Mouse (Mus musculus) E14TG2a.4 (cell line): ENCODE measurements around the gene Rtn4rl1.

Experiments used
- CTCF ChIP-seq: conservative IDR thresholded peaks from 2 replicates; pipeline ENCODE4 v1.5.1; 2014; ENCODE audit warnings: low read length
- NANOG ChIP-seq: IDR thresholded peaks from 2 replicates; pipeline ENCODE4 v1.6.1; 2014; ENCODE audit warnings: borderline replicate concordance, low read length, mixed read lengths

DNA sequence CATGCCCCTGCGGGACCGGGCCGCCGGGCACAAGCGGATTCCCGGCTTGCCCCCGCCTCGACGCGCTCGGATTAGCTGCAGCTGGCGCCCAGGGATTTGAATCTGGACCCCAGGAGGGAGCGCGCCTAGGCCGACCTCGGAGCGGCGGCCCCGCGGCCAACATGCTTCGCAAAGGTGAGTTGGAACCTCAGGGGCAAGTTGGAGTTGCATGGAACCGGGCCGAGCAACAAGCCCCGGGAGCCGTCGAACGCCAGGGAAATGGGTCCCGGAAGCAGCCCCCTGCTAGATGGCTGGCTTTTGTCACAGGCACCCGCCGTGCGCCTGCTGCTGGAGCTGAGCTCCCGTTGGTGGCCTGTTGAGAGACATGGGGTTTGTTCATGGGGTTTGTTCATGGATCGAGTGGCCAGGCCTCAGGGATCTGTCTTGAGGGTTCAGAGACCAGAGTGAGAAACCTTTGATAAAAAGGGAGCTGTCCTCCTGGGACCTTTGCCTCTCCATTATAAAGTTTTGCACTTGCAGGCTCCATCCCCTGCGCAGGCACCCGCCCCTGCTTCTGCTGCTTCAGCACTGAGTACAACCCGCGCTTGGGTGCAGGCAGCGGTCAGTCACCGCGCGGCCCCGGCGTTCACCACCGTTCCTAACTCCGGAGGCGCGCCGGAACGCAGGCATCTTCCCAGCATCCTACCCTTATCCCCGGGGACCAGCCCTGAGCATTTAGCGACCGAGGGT, 702 bp downstream of the Rtn4rl1 start:
- TF ChIP-seq CTCF: no peak
- TF ChIP-seq NANOG: no peak
